Mouse (Mus musculus): Measurements from ENCODE around the gene Oas1f.
"Not testable (repeated sequence)": the region's sequence is repeated elsewhere in the genome, so short reads cannot be mapped to it uniquely, and the experiment has no call there.

DNA sequence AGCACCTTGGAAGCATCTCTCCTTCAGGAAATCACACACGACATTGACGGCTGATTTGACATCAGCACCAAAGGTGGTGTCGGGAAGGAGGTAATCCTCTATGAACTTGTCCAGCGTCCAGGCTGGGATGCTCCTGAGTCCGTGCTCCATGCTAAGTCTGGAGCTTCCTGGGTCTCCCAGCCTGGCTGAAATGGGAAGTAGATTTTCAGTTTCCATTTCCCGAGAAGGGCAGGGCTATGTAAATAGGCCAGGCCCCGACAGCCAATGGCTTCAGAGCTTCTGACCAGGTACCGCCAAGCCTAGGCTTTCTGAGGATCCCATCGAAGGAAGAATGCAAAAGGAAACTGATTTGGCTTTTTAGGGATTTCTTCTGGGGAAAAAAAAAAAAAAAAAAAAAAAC is 40.2 kb downstream of the Oas1f start, which contains the start of gene Oas1g:
- not testable (repeated sequence) for TF ChIP-seq CTCF (IDR thresholded peaks at IDR 0.05; ENCODE audit: borderline replicate concordance, control insufficient read depth, extremely low read depth, insufficient read depth, low read length, poor library complexity); POLR2A (IDR thresholded peaks at IDR 0.05; ENCODE audit: control insufficient read depth, extremely low read depth, insufficient read depth, low read length, poor library complexity)
